In the genomic region with DNA sequence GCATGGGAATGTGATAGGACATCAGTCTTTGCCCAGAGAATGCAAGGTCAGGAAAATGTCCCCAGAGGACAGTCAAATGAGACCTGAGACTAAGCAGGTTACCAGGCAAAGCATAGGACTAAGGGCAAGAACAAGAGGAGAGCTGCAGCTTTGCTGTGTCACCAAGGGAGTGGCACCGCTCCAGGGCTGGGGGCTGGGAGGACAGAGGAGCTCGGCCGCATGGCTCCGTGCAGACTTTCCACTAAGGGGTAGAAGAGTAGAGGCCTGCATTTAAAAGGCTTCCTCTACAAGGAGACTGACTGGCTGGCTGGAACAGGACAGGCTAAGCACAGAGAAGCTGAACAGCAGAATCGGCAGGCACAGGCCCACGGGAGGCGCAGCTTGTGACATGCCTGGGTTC, we compare ENCODE assay signal across 20 mouse cellular contexts. TPM values are rescaled to one million over a fixed set of nuclear protein-coding genes. Genes with fewer than 3 reads are reported as not detected.
DNase-seq lines count a peak whose midpoint lies in the region; ATAC-seq and TF ChIP-seq lines count a peak whose summit lies in the region.
"Had no signal": no experiment of that assay in that cellular context is flagged by ENCODE, and none has a peak within 500 bp of the region (broad histone marks: within the 10 kb centered on the region; RNA-seq: fewer than 3 reads in every experiment).

No protein-coding gene starts in this region.

- no peak overlapping the region for H3K4me3 ChIP-seq in hindbrain, embryonic 12.5 days
- no peak overlapping the region for H3K4me3 ChIP-seq in liver, postnatal 0 days (ENCODE audit: low read depth, low read length)
- H3K4me3 ChIP-seq: embryonic facial prominence, embryonic 15.5 days; limb, embryonic 12.5 days; midbrain, embryonic 13.5 days; neural tube, embryonic 12.5 days had no signal

- peak; percentile 90 for DNase-seq in heart, adult 11 months
- no peak for DNase-seq in heart, adult 8-10 months (ENCODE audit: low spot score)
- peak; percentile 54 for DNase-seq in lung, postnatal 14 days
- no peak for DNase-seq in lung, postnatal 36 days
- DNase-seq in cerebellum, postnatal 25 days = peak; percentile 65 to 77
- no peak for DNase-seq in retina, postnatal 1 day
- no peak for DNase-seq in liver, postnatal 0 days
- DNase-seq: adrenal gland, adult 2 months; kidney, postnatal 25 days; layer of hippocampus, postnatal 36 days; lung, adult 18-20 months; thymus, adult 2 months had no signal

- 0 out of 2 replicates have a peak overlapping the region, but pooled peaks have one; percentile 24 for H3K9ac ChIP-seq in hindbrain, embryonic 12.5 days
- no peak overlapping the region for H3K9ac ChIP-seq in liver, postnatal 0 days (replicated peaks)
- H3K9ac ChIP-seq: embryonic facial prominence, embryonic 15.5 days; limb, embryonic 12.5 days; midbrain, embryonic 13.5 days; neural tube, embryonic 12.5 days had no signal

- H3K27ac ChIP-seq in hindbrain, embryonic 12.5 days = peak overlapping the region; percentile 53
- H3K27ac ChIP-seq in liver, postnatal 0 days (ENCODE audit: low read depth) = no peak overlapping the region
- H3K27ac ChIP-seq: embryonic facial prominence, embryonic 15.5 days; midbrain, embryonic 13.5 days; neural tube, embryonic 12.5 days had no signal

- H3K4me2 ChIP-seq in hindbrain, embryonic 12.5 days (replicated peaks) = no peak overlapping the region
- H3K4me2 ChIP-seq in liver, postnatal 0 days (ENCODE audit: low read depth, low read length) = no peak overlapping the region
- H3K4me2 ChIP-seq: embryonic facial prominence, embryonic 15.5 days; limb, embryonic 12.5 days; midbrain, embryonic 13.5 days; neural tube, embryonic 12.5 days had no signal

- H3K9me3 ChIP-seq in hindbrain, embryonic 12.5 days (replicated peaks) = no peaks in the 10 kb centered on the region
- no peaks in the 10 kb centered on the region for H3K9me3 ChIP-seq in liver, postnatal 0 days (ENCODE audit: low read length)
- H3K9me3 ChIP-seq: embryonic facial prominence, embryonic 15.5 days; limb, embryonic 12.5 days; midbrain, embryonic 13.5 days; neural tube, embryonic 12.5 days had no signal

- no peaks in the 10 kb centered on the region for H3K27me3 ChIP-seq in hindbrain, embryonic 12.5 days
- no peaks in the 10 kb centered on the region for H3K27me3 ChIP-seq in liver, postnatal 0 days (ENCODE audit: insufficient read depth, low read length)
- H3K27me3 ChIP-seq: CH12.LX; embryonic facial prominence, embryonic 15.5 days; limb, embryonic 12.5 days; midbrain, embryonic 13.5 days; neural tube, embryonic 12.5 days; Patski had no signal

- no peak for TF ChIP-seq EP300 in liver, postnatal 0 days (IDR thresholded peaks at IDR 0.05; ENCODE audit: low read depth)

- ATAC-seq in hindbrain, embryonic 12.5 days (ENCODE audit: low FRiP score) = no peak
- ATAC-seq in liver, postnatal 0 days = no peak
- ATAC-seq: midbrain, embryonic 13.5 days; Patski had no signal

- H3K36me3 ChIP-seq in hindbrain, embryonic 12.5 days = peaks cover 18% of the 10 kb centered on the region
- no peaks in the 10 kb centered on the region for H3K36me3 ChIP-seq in liver, postnatal 0 days (replicated peaks; ENCODE audit: insufficient read depth, low read length)

- H3K4me1 ChIP-seq in hindbrain, embryonic 12.5 days = peaks cover 46% of the 10 kb centered on the region
- H3K4me1 ChIP-seq in liver, postnatal 0 days (ENCODE audit: insufficient read depth) = no peaks in the 10 kb centered on the region

- no peak for TF ChIP-seq CTCF in liver, postnatal 0 days (IDR thresholded peaks at IDR 0.05; ENCODE audit: low read depth)

- 76% methylated on average over 7 of the region's 7 CpGs for WGBS in hindbrain, embryonic 12.5 days
- WGBS in liver, postnatal 0 days (ENCODE audit: insufficient replicate concordance) = 82% methylated on average over 7 of the region's 7 CpGs

RNA-seq across cellular contexts. Expression of gene Tppp3, which starts 6.7 kb away (rescaled TPM):
- 10 to 100 TPM; 25.8 to 42.5 (median 34.9) TPM for total RNA-seq in heart, adult 8-10 months (2022)
- 162 and 186 TPM in 2 replicates for polyA plus RNA-seq in hindbrain, embryonic 12.5 days (2016; fragmentation: Nextera tagmentation; extraction: Ambion mirVana)
- 1.4 and 3.8 TPM in 2 replicates for polyA plus RNA-seq in liver, postnatal 0 days (2015; fragmentation: Nextera tagmentation; extraction: Ambion mirVana)

RNA-seq across cellular contexts. Expression of gene Zdhhc1, which starts 32.1 kb away (rescaled TPM):
- total RNA-seq in heart, adult 8-10 months (2022) = 10 to 100 TPM; 13.0 to 15.3 (median 13.5) TPM
- polyA plus RNA-seq in hindbrain, embryonic 12.5 days (2016; fragmentation: Nextera tagmentation; extraction: Ambion mirVana) = 35.8 and 36.1 TPM in 2 replicates
- 2.1 and 2.3 TPM in 2 replicates for polyA plus RNA-seq in liver, postnatal 0 days (2015; fragmentation: Nextera tagmentation; extraction: Ambion mirVana)

RNA-seq across cellular contexts. Expression of gene Lrrc36, which starts 51.2 kb away (rescaled TPM):
- under 1 TPM; 0.19 to 0.56 (median 0.45) TPM for total RNA-seq in heart, adult 8-10 months (2022)
- polyA plus RNA-seq in hindbrain, embryonic 12.5 days (2016; fragmentation: Nextera tagmentation; extraction: Ambion mirVana) = 2.1 and 3.1 TPM in 2 replicates
- polyA plus RNA-seq in liver, postnatal 0 days (2015; fragmentation: Nextera tagmentation; extraction: Ambion mirVana) = 0.09 and 0.11 TPM in 2 replicates
- polyA plus RNA-seq: Patski had no signal

RNA-seq across cellular contexts. Expression of gene Kctd19, which starts 51.3 kb away (rescaled TPM):
- total RNA-seq in heart, adult 8-10 months (2022) = under 1 TPM in 3 of 4 experiments, not detected in 1; 0.11 to 0.31 (median 0.28) TPM
- polyA plus RNA-seq in hindbrain, embryonic 12.5 days (2016; fragmentation: Nextera tagmentation; extraction: Ambion mirVana) = 0.08 TPM in 1 of 2 replicates, not detected in the other
- polyA plus RNA-seq in liver, postnatal 0 days (2015; fragmentation: Nextera tagmentation; extraction: Ambion mirVana) = not detected in 2 replicates
- total RNA-seq: adrenal gland, adult 2 months; layer of hippocampus, postnatal 36 days had no signal
- polyA plus RNA-seq: embryonic facial prominence, embryonic 15.5 days; intestine, embryonic 14.5 days; limb, embryonic 12.5 days; midbrain, embryonic 13.5 days; neural tube, embryonic 12.5 days; Patski had no signal

RNA-seq across cellular contexts. Expression of gene Hsd11b2, which starts 54.0 kb away (rescaled TPM):
- total RNA-seq in heart, adult 8-10 months (2022) = under 1 TPM in 1 of 4 experiments, not detected in 3; 0.22 TPM
- polyA plus RNA-seq in hindbrain, embryonic 12.5 days (2016; fragmentation: Nextera tagmentation; extraction: Ambion mirVana) = 24.2 and 24.7 TPM in 2 replicates
- 0.13 TPM in 1 of 2 replicates, not detected in the other for polyA plus RNA-seq in liver, postnatal 0 days (2015; fragmentation: Nextera tagmentation; extraction: Ambion mirVana)
- total RNA-seq: CH12.LX; layer of hippocampus, postnatal 36 days had no signal

Comparison
In these comparisons a context has a peak if more than half of its experiments do, and no peak if none do; other contexts are left out.
1. DNase-seq: peak in heart, adult 11 months (single experiment), lung, postnatal 14 days (single experiment) and cerebellum, postnatal 25 days (2 of 2); none in heart, adult 8-10 months (single experiment), lung, postnatal 36 days (single experiment), retina, postnatal 1 day (single experiment) and liver, postnatal 0 days (single experiment).
2. RNA of gene Tppp3, which starts 6.7 kb away (polyA plus RNA-seq): 162 to 186 TPM in hindbrain, embryonic 12.5 days; 1.4 to 3.8 TPM in liver, postnatal 0 days; every median in the first group is over 10 times any median in the second.
3. RNA of gene Zdhhc1, which starts 32.1 kb away (polyA plus RNA-seq): 35.8 to 36.1 TPM in hindbrain, embryonic 12.5 days; 2.1 to 2.3 TPM in liver, postnatal 0 days; every median in the first group is over 10 times any median in the second.